Mouse (Mus musculus) forebrain, embryonic 14.5 days (tissue): ENCODE data around the gene Slc30a5. TPM values are rescaled to one million over a fixed set of nuclear protein-coding genes. Genes with fewer than 3 reads are reported as not detected.
"Not testable (repeated sequence)": the region's sequence is repeated elsewhere in the genome, so short reads cannot be mapped to it uniquely, and the experiment has no call there.

ENCODE experiments used
- ATAC-seq: fragments of 200-750 bp; cut with Nextera tagmentation; 2 replicates; pipeline ENCODE4 v1.8.0; 2017; ENCODE audit warnings: mild to moderate bottlenecking, moderate library complexity
- DNase-seq: peaks from one replicate; pipeline ENCODE4 v3.0.0-alpha.2; 2015; ENCODE audit warnings: low spot score
- H3K27ac ChIP-seq: fragments of 300-500 bp; sonication (generic); 2 replicates; pipeline ENCODE4 v1.5.1; 2014; ENCODE audit warnings: low read depth, mild to moderate bottlenecking, control low read depth, low read length, moderate library complexity
- H3K27me3 ChIP-seq: fragments of 300-500 bp; sonication (generic); replicated peaks from 2 replicates; pipeline ENCODE4 v1.6.1; 2014; ENCODE audit warnings: low read length, control low read depth, mixed read lengths; ENCODE audit not compliant: control insufficient read depth, insufficient read depth
- H3K36me3 ChIP-seq: fragments of 300-500 bp; sonication (generic); 2 replicates; pipeline ENCODE4 v1.6.1; 2014; ENCODE audit warnings: low read length, control low read depth; ENCODE audit not compliant: control insufficient read depth, insufficient read depth
- H3K4me1 ChIP-seq: fragments of 300-500 bp; sonication (generic); 2 replicates; pipeline ENCODE4 v1.6.1; 2014; ENCODE audit warnings: antibody characterized with exemption, low read length, control low read depth; ENCODE audit not compliant: control insufficient read depth, insufficient read depth
- H3K4me2 ChIP-seq: fragments of 300-500 bp; sonication (generic); 2 replicates; pipeline ENCODE4 v1.6.1; 2014; ENCODE audit warnings: mild to moderate bottlenecking, control low read depth, low read length
- H3K4me3 ChIP-seq: fragments of 300-500 bp; sonication (generic); 2 replicates; pipeline ENCODE4 v1.5.1; 2014; ENCODE audit warnings: low read depth, low read length, control low read depth
- H3K9ac ChIP-seq: fragments of 300-500 bp; sonication (generic); 2 replicates; pipeline ENCODE4 v1.6.1; 2014; ENCODE audit warnings: mild to moderate bottlenecking, low read length, control low read depth, moderate library complexity
- H3K9me3 ChIP-seq: fragments of 300-500 bp; sonication (generic); replicated peaks from 2 replicates; pipeline ENCODE4 v1.6.1; 2016; ENCODE audit warnings: low read length, control low read depth, mixed read lengths; ENCODE audit not compliant: control insufficient read depth
- WGBS: fragments of 180-500 bp; shearing (Covaris S2); extraction: QIAGEN DNeasy Blood & Tissue Kit; methylation state at CpG from one replicate; pipeline ENCODE4 v1.1.7; 2014; 5-methylcytosine and 5-hydroxymethylcytosine counted together
- polyA plus RNA-seq: library from polyadenylated mRNA; unstranded; fragments of >200 nt; fragmentation: Nextera tagmentation; extraction: Ambion mirVana; gene quantifications from 2 replicates; pipeline ENCODE4 v1.2.1, GENCODE M21; 2014

Gene Slc30a5
- polyA plus RNA-seq, 1 experiment from 2014 or later: 35.8 TPM

- peaks cover 60% of the 10 kb centered on the region for H3K36me3 ChIP-seq
Measured at GRCm38 (mm10) chr13:100825627-100826410, 7.4 kb downstream of the Slc30a5 start.

GRCm38 (mm10) chr13:100824916-100825315 is 8.3 kb downstream of the Slc30a5 start:
- Histone ChIP-seq H3K4me3 (no peak overlapping the region), H3K27ac (no peak overlapping the region), H3K9ac (no peak overlapping the region), H3K36me3 (peaks cover 69% of the 10 kb centered on the region), H3K4me1 (no peaks in the 10 kb centered on the region), H3K9me3 (no peaks in the 10 kb centered on the region), H3K4me2 (no peak overlapping the region), H3K27me3 (no peaks in the 10 kb centered on the region)
- WGBS: 95% methylated on average over 3 of the region's 3 CpGs
- ATAC-seq (no peak), DNase-seq (no peak)

More at GRCm38 (mm10) chr13:100825627-100826410, 7.4 kb downstream of the Slc30a5 start:
- ATAC-seq (no peak), DNase-seq (no peak)
- Histone ChIP-seq H3K9me3 (no peaks in the 10 kb centered on the region), H3K27ac (no peak overlapping the region), H3K4me1 (no peaks in the 10 kb centered on the region), H3K27me3 (no peaks in the 10 kb centered on the region), H3K9ac (no peak overlapping the region), H3K4me3 (no peak overlapping the region), H3K4me2 (no peak overlapping the region)
- 94% methylated on average over 9 of the region's 9 CpGs for WGBS

GRCm38 (mm10) chr13:100824306-100824705 is 8.9 kb downstream of the Slc30a5 start:
- no peak for DNase-seq
- ATAC-seq: no peak
- Histone ChIP-seq H3K4me2 (no peak overlapping the region), H3K4me3 (no peak overlapping the region), H3K36me3 (peaks cover 74% of the 10 kb centered on the region), H3K4me1 (no peaks in the 10 kb centered on the region), H3K27ac (no peak overlapping the region), H3K27me3 (no peaks in the 10 kb centered on the region), H3K9ac (no peak overlapping the region), H3K9me3 (no peaks in the 10 kb centered on the region)
- WGBS: 92% methylated on average over 6 of the region's 6 CpGs

GRCm38 (mm10) chr13:100823863-100824262 is 9.4 kb downstream of the Slc30a5 start:
- 98% methylated on average over 3 of the region's 3 CpGs for WGBS
- Histone ChIP-seq H3K27ac (no peak overlapping the region), H3K9me3 (no peaks in the 10 kb centered on the region), H3K9ac (no peak overlapping the region), H3K4me1 (no peaks in the 10 kb centered on the region), H3K27me3 (no peaks in the 10 kb centered on the region), H3K4me3 (no peak overlapping the region), H3K4me2 (no peak overlapping the region), H3K36me3 (peaks cover 78% of the 10 kb centered on the region)
- ATAC-seq (no peak), DNase-seq (no peak)

- DNase-seq: no peak
- no peaks in the 10 kb centered on the region for H3K27me3 ChIP-seq
- 89% methylated on average over 6 of the region's 6 CpGs for WGBS
- H3K4me2 ChIP-seq: no peak overlapping the region
- no peak overlapping the region for H3K9ac ChIP-seq
- no peak overlapping the region for H3K27ac ChIP-seq
- H3K4me1 ChIP-seq: no peaks in the 10 kb centered on the region
- no peak for ATAC-seq
- H3K4me3 ChIP-seq: no peak overlapping the region
- H3K36me3 ChIP-seq: peaks cover 75% of the 10 kb centered on the region
- H3K9me3 ChIP-seq: no peaks in the 10 kb centered on the region
Measured at GRCm38 (mm10) chr13:100814451-100814850, 18.8 kb downstream of the Slc30a5 start.

GRCm38 (mm10) chr13:100805776-100806175 is 27.5 kb downstream of the Slc30a5 start:
- Histone ChIP-seq H3K9ac (no peak overlapping the region), H3K9me3 (no peaks in the 10 kb centered on the region), H3K4me2 (no peak overlapping the region), H3K36me3 (peaks cover 70% of the 10 kb centered on the region), H3K27me3 (no peaks in the 10 kb centered on the region), H3K4me1 (no peaks in the 10 kb centered on the region), H3K4me3 (no peak overlapping the region), H3K27ac (no peak overlapping the region)
- WGBS: 97% methylated on average over 3 of the region's 3 CpGs
- no peak for DNase-seq
- no peak for ATAC-seq

GRCm38 (mm10) chr13:100797171-100797570 is 36.1 kb downstream of the Slc30a5 start:
- ATAC-seq: no peak
- H3K27ac ChIP-seq: no peak overlapping the region
- no peak overlapping the region for H3K4me2 ChIP-seq
- H3K27me3 ChIP-seq: no peaks in the 10 kb centered on the region
- 89% methylated on average over 6 of the region's 6 CpGs for WGBS
- peaks cover 11% of the 10 kb centered on the region; the same call in 1 of the 2 replicates for H3K36me3 ChIP-seq
- H3K4me1 ChIP-seq: no peaks in the 10 kb centered on the region
- H3K4me3 ChIP-seq: no peak overlapping the region
- no peak for DNase-seq
- no peak overlapping the region for H3K9ac ChIP-seq
- H3K9me3 ChIP-seq: no peaks in the 10 kb centered on the region

- 88% methylated on average over 3 of the region's 3 CpGs for WGBS
- DNase-seq (no peak), ATAC-seq (no peak)
- no peaks in the 10 kb centered on the region for H3K27me3 ChIP-seq
- no peak overlapping the region for H3K4me2 ChIP-seq
- H3K9ac ChIP-seq: no peak overlapping the region
- no peak overlapping the region for H3K4me3 ChIP-seq
- no peaks in the 10 kb centered on the region; the same call in 1 of the 2 replicates for H3K4me1 ChIP-seq
- no peak overlapping the region for H3K27ac ChIP-seq
- H3K9me3 ChIP-seq: no peaks in the 10 kb centered on the region
- H3K36me3 ChIP-seq: peaks cover 3% of the 10 kb centered on the region; the same call in 1 of the 2 replicates
Measured at GRCm38 (mm10) chr13:100789083-100789482, 44.1 kb downstream of the Slc30a5 start.

GRCm38 (mm10) chr13:100788057-100788456 is 45.2 kb downstream of the Slc30a5 start:
- H3K36me3 ChIP-seq: peaks cover 11% of the 10 kb centered on the region; the same call in 1 of the 2 replicates
- not testable (repeated sequence) for H3K27me3 ChIP-seq, H3K4me2 ChIP-seq, H3K4me3 ChIP-seq, H3K9ac ChIP-seq, ATAC-seq, H3K4me1 ChIP-seq, DNase-seq, H3K9me3 ChIP-seq, H3K27ac ChIP-seq
- WGBS: 93% methylated on average over 12 of the region's 14 CpGs
